In genomic region chr5:30465861-30466260, GRCm38 (mm10) we compare ENCODE assay signal across 9 mouse cellular contexts. TPM values are rescaled to one million over a fixed set of nuclear protein-coding genes. Genes with fewer than 3 reads are reported as not detected.
DNase-seq lines count a peak whose midpoint lies in the region; ATAC-seq and TF ChIP-seq lines count a peak whose summit lies in the region.
"Had no signal": no experiment of that assay in that cellular context is flagged by ENCODE, and none has a peak within 500 bp of the region (broad histone marks: within the 10 kb centered on the region; RNA-seq: fewer than 3 reads in every experiment).

TSS of gene 1700001C02Rik (plus strand) at chr5:30466047.

- peak within 1 kb of the TSS; percentile 58 for H3K4me2 ChIP-seq in heart, embryonic 14.5 days (ENCODE audit: low read length)
- H3K4me2 ChIP-seq in lung, postnatal 0 days (replicated peaks; ENCODE audit: low read depth, low read length), result peak within 1 kb of the TSS; percentile 48

- no peak for ATAC-seq in heart, embryonic 14.5 days (ENCODE audit: insufficient number of reproducible peaks, insufficient read depth, low FRiP score, low read depth)
- peak; percentile 26; the same call in 1 of the 2 replicates for ATAC-seq in lung, postnatal 0 days

- peak; percentile 37 to 53 for DNase-seq in kidney, postnatal 4 days
- DNase-seq in kidney, postnatal 25 days, result no peak
- DNase-seq in embryonic facial prominence, embryonic 10.5 days (ENCODE audit: low spot score), result no peak
- no peak for DNase-seq in lung, postnatal 0 days (ENCODE audit: low spot score)
- DNase-seq in adipocyte (ENCODE audit: low spot score), result no peak
- DNase-seq in left cerebral cortex, adult 8-10 months (ENCODE audit: low spot score in 2 of 2), result no peak
- DNase-seq in urinary bladder, adult 18-20 months (ENCODE audit: low spot score in 2 of 2), result no peak

- no peak within 1 kb of the TSS for H3K27ac ChIP-seq in embryonic facial prominence, embryonic 10.5 days (replicated peaks)
- no peak within 1 kb of the TSS for H3K27ac ChIP-seq in heart, embryonic 14.5 days (replicated peaks in 1 of 2; ENCODE audit: control insufficient read depth in 1 of 2, insufficient read depth in 1 of 2, low read depth in 2 of 2, low read length in 2 of 2)
- H3K27ac ChIP-seq in lung, postnatal 0 days (ENCODE audit: low read length), result no peak within 1 kb of the TSS

- no peak for TF ChIP-seq CTCF in lung, postnatal 0 days (IDR thresholded peaks at IDR 0.05)

- TF ChIP-seq EP300 in lung, postnatal 0 days (IDR thresholded peaks at IDR 0.05), result no peak

- H3K9me3 ChIP-seq in embryonic facial prominence, embryonic 10.5 days, result no peaks in the 10 kb centered on the region
- no peaks in the 10 kb centered on the region for H3K9me3 ChIP-seq in heart, embryonic 14.5 days (ENCODE audit: control insufficient read depth, low read length)
- no peaks in the 10 kb centered on the region for H3K9me3 ChIP-seq in lung, postnatal 0 days (ENCODE audit: low read length)

- H3K9ac ChIP-seq in heart, embryonic 14.5 days (ENCODE audit: low read length), result peak within 1 kb of the TSS; percentile 34
- H3K9ac ChIP-seq in lung, postnatal 0 days (replicated peaks; ENCODE audit: low read depth), result no peak within 1 kb of the TSS

- H3K4me1 ChIP-seq in embryonic facial prominence, embryonic 10.5 days, result peaks cover 33% of the 10 kb centered on the region
- peaks cover 5 to 6% of the 10 kb centered on the region in 2 experiments; a peak in 2 of 4 replicates for H3K4me1 ChIP-seq in heart, embryonic 14.5 days (ENCODE audit: control insufficient read depth in 2 of 2, insufficient read depth in 2 of 2, low read length in 2 of 2)
- no peaks in the 10 kb centered on the region for H3K4me1 ChIP-seq in lung, postnatal 0 days (ENCODE audit: insufficient read depth, low read depth, low read length)

- 23% methylated on average over 21 of the region's 21 CpGs for WGBS in embryonic facial prominence, embryonic 10.5 days
- 18% methylated on average over 21 of the region's 21 CpGs for WGBS in heart, embryonic 14.5 days
- 22% methylated on average over 21 of the region's 21 CpGs for WGBS in lung, postnatal 0 days

- H3K27me3 ChIP-seq in embryonic facial prominence, embryonic 10.5 days (replicated peaks; ENCODE audit: low read depth, poor library complexity, severe bottlenecking), result peaks cover 73% of the 10 kb centered on the region
- peaks cover 33% of the 10 kb centered on the region for H3K27me3 ChIP-seq in heart, embryonic 14.5 days (ENCODE audit: control insufficient read depth, insufficient read depth, low read length)
- no peaks in the 10 kb centered on the region for H3K27me3 ChIP-seq in lung, postnatal 0 days (replicated peaks; ENCODE audit: insufficient read depth, low read length)

- peak within 1 kb of the TSS; percentile 48 for H3K4me3 ChIP-seq in embryonic facial prominence, embryonic 10.5 days
- H3K4me3 ChIP-seq in heart, embryonic 14.5 days (ENCODE audit: control insufficient read depth in 1 of 2, insufficient read depth in 1 of 2, low read depth in 1 of 2, low read length in 2 of 2), result peak within 1 kb of the TSS; percentile 19 to 23; a peak in 2 of 4 replicates
- 0 out of 2 replicates have a peak within 1 kb of the TSS, but pooled peaks have one; percentile 10 for H3K4me3 ChIP-seq in lung, postnatal 0 days (ENCODE audit: low read depth, low read length)

- H3K36me3 ChIP-seq in embryonic facial prominence, embryonic 10.5 days (replicated peaks), result no peaks in the 10 kb centered on the region
- no peaks in the 10 kb centered on the region for H3K36me3 ChIP-seq in heart, embryonic 14.5 days (ENCODE audit: control insufficient read depth, insufficient read depth, low read length)
- H3K36me3 ChIP-seq in lung, postnatal 0 days (ENCODE audit: insufficient read depth, low read length), result no peaks in the 10 kb centered on the region

RNA-seq across cellular contexts. Expression of gene 1700001C02Rik, which starts in this region (rescaled TPM):
- not detected in 2 replicates for polyA plus RNA-seq in embryonic facial prominence, embryonic 10.5 days (2016; fragmentation: Nextera tagmentation; extraction: Ambion mirVana)
- polyA plus RNA-seq in heart, embryonic 14.5 days (2014; fragmentation: Nextera tagmentation; extraction: Ambion mirVana), result not detected in 2 replicates
- 21.7 and 23.9 TPM in 2 replicates for polyA plus RNA-seq in lung, postnatal 0 days (2015; fragmentation: Nextera tagmentation; extraction: Ambion mirVana)
- under 1 TPM in 3 of 4 experiments, not detected in 1; 0.57 to 0.91 (median 0.63) TPM for total RNA-seq in left cerebral cortex, adult 8-10 months (2022)
- polyA plus RNA-seq: spleen, adult 2 months had no signal

Comparison
In these comparisons a context has a peak if more than half of its experiments do, and no peak if none do; other contexts are left out.
1. RNA of gene 1700001C02Rik (polyA plus RNA-seq): 21.7 to 23.9 TPM in lung, postnatal 0 days; not detected in embryonic facial prominence, embryonic 10.5 days and not detected in heart, embryonic 14.5 days; every median in the first group is over 10 times any median in the second.
2. DNase-seq: peak in kidney, postnatal 4 days (2 of 2); none in kidney, postnatal 25 days (0 of 2), embryonic facial prominence, embryonic 10.5 days (single experiment), lung, postnatal 0 days (single experiment), adipocyte (single experiment), left cerebral cortex, adult 8-10 months (0 of 2) and urinary bladder, adult 18-20 months (0 of 2).
3. Peak in every context shown above with its lines, with median percentiles within 50 percentile points of each other: H3K4me3 ChIP-seq.